Mouse (Mus musculus): ENCODE measurements around the gene Bicral.

- no peak for TF ChIP-seq CTCF (IDR thresholded peaks at IDR 0.05; ENCODE audit: insufficient read depth, low read depth, low read length)
- TF ChIP-seq POLR2A (IDR thresholded peaks at IDR 0.05; ENCODE audit: insufficient read depth, low read depth, low read length): peak; percentile 63
Observed at GRCm38 (mm10) chr17:46857361-46857902, 850 bp downstream of the Bicral start.
